Mouse (Mus musculus) brain, embryonic 14.5 days (tissue): ENCODE results near the gene E2f6.

Source experiments
- CTCF ChIP-seq: fragments of 200-500 bp; IDR thresholded peaks from 2 replicates; pipeline ENCODE4 v1.5.1; 2012; ENCODE audit warnings: inconsistent platforms, mild to moderate bottlenecking, moderate library complexity, borderline replicate concordance; ENCODE audit not compliant: insufficient read depth, insufficient read length; ENCODE audit errors: extremely low read depth
- POLR2A ChIP-seq: fragments of 200-500 bp; IDR thresholded peaks from 2 replicates; pipeline ENCODE4 v1.6.1; 2012; ENCODE audit warnings: mild to moderate bottlenecking, inconsistent platforms, borderline replicate concordance; ENCODE audit not compliant: poor library complexity, insufficient read depth, insufficient read length, severe bottlenecking; ENCODE audit errors: extremely low read depth

DNA sequence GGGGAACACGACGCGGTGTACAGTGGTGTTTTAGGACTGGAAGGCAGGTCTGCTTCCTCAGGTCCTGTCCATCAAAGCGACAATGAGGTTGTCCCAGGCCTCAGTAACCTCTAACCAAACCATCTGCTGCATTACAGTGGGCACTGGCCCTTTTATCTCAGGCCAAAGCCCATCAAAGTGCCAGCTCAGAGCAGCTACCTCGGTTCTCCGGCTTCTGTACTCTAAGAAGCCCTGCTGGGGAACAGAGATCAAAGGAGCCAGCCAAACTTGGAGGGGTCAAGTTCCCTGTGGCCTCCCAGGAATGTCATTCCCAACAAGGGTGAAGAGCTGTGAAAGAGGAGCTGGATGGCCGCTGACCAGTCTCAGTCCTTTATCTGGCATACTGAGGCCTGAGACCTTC is 72.3 kb downstream of the E2f6 start:
- TF ChIP-seq CTCF (no peak), POLR2A (no peak)
